ENCODE assay signal across 8 mouse cellular contexts in the genomic region with DNA sequence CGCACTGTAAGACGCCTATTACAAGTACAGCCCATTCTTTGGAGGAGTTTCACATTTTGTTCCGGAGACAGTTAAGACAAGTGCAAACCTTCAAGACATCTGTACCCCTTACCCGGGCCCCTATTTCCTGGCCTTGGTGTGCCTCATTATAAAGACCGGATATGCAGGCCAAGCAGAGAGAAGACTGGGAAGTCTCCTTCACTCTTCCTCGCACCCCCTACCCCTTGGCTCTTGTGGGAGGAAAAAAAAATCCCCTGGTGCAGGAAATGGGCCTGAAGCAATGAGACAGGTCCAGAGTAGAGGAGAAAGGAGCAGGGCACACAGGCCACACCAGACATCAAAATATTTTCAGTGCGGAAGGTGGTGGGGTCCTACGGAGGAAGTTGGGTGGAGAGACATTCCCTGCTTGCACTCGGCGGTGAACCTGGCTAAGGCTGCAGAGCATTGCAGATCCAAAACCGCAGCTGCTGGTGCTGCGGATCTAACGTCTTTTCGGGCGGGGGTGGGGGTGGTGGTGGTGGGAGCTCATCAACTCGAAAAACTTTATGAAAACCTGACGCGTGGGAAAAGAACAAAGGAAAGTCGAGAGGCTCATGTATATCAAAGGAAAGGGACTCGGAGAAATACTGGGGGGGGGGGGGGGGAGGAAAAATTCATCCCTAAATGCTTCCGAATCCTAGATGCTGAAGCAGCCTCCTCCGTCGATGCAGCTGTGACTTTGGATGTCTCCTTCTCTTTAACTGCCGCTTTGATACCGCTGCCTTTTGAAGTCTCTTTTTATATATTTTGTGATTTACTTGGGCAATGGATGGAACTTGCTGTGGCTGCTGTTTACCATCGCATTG.
DNase-seq lines count a peak whose midpoint lies in the region; ATAC-seq and TF ChIP-seq lines count a peak whose summit lies in the region.

No protein-coding gene starts in this region.

- no peaks in the 10 kb centered on the region for H3K9me3 ChIP-seq in heart, embryonic 12.5 days (replicated peaks)

- no peak for TF ChIP-seq CTCF in gastrocnemius, adult 2 months (IDR thresholded peaks at IDR 0.05)

- ATAC-seq in heart, embryonic 12.5 days (ENCODE audit: insufficient number of reproducible peaks, low FRiP score): peak; percentile 64

- intact Hi-C loops in gastrocnemius, adult 2 months (cut with DNase I): no loop called here

- no peaks in the 10 kb centered on the region for H3K27me3 ChIP-seq in heart, embryonic 12.5 days (replicated peaks)

- peaks cover 35% of the 10 kb centered on the region for H3K4me1 ChIP-seq in heart, embryonic 12.5 days (replicated peaks)

- no peaks in the 10 kb centered on the region for H3K36me3 ChIP-seq in heart, embryonic 12.5 days

- H3K4me2 ChIP-seq in heart, embryonic 12.5 days: peak overlapping the region; percentile 67

- peak overlapping the region; percentile 69 for H3K4me3 ChIP-seq in gastrocnemius, adult 2 months
- H3K4me3 ChIP-seq in heart, embryonic 12.5 days: peak overlapping the region; percentile 47

- WGBS in heart, embryonic 12.5 days: 4% methylated on average over 26 of the region's 26 CpGs

- no peak for DNase-seq in gastrocnemius, adult 2 months
- no peak for DNase-seq in gastrocnemius, adult 18-20 months (ENCODE audit: low spot score)
- peak; percentile 33 to 38 for DNase-seq in cerebellum, postnatal 25 days
- DNase-seq in kidney, postnatal 10 days: peak; percentile 41
- peak; percentile 36 to 40 for DNase-seq in lung, postnatal 4 days
- DNase-seq in right cerebral cortex, postnatal 4 days: peak; percentile 22
- DNase-seq in layer of hippocampus, adult 11-12 months (ENCODE audit: low spot score): no peak

- H3K9ac ChIP-seq in heart, embryonic 12.5 days: peak overlapping the region; percentile 64

- peak overlapping the region; percentile 71 for H3K27ac ChIP-seq in gastrocnemius, adult 2 months
- H3K27ac ChIP-seq in heart, embryonic 12.5 days (ENCODE audit: poor library complexity, severe bottlenecking): peak overlapping the region; percentile 91

Comparison
In these comparisons a context has a peak if more than half of its experiments do, and no peak if none do; other contexts are left out.
1. DNase-seq: peak in cerebellum, postnatal 25 days (2 of 2), kidney, postnatal 10 days (single experiment), lung, postnatal 4 days (2 of 2) and right cerebral cortex, postnatal 4 days (single experiment); none in gastrocnemius, adult 2 months (single experiment), gastrocnemius, adult 18-20 months (single experiment) and layer of hippocampus, adult 11-12 months (single experiment).